Mouse (Mus musculus) forebrain, embryonic 11.5 days (tissue): Measurements from ENCODE around the gene Selenoo. TPM values are rescaled to one million over a fixed set of nuclear protein-coding genes. Genes with fewer than 3 reads are reported as not detected.

ENCODE experiments used
- ATAC-seq: fragments of 200-750 bp; cut with Nextera tagmentation; replicated peaks from 2 replicates; pipeline ENCODE4 v1.8.0; 2017; ENCODE audit warnings: moderate TSS enrichment; ENCODE audit not compliant: low FRiP score
- DNase-seq: peaks from one replicate; pipeline ENCODE4 v3.0.0-alpha.2; 2017; ENCODE audit warnings: low spot score
- H3K27ac ChIP-seq: fragments of 300-500 bp; sonication (generic); 2 replicates; pipeline ENCODE4 v1.5.1; 2014; ENCODE audit warnings: low read depth, low read length
- H3K27me3 ChIP-seq: fragments of 300-500 bp; sonication (generic); 2 replicates; pipeline ENCODE4 v1.6.1; 2014; ENCODE audit warnings: mild to moderate bottlenecking, low read length, mixed read lengths; ENCODE audit not compliant: control insufficient read depth, insufficient read depth
- H3K36me3 ChIP-seq: fragments of 300-500 bp; sonication (generic); 2 replicates; pipeline ENCODE4 v1.6.1; 2014; ENCODE audit warnings: mild to moderate bottlenecking, low read length, moderate library complexity, mixed read lengths; ENCODE audit not compliant: control insufficient read depth, insufficient read depth
- H3K4me1 ChIP-seq: fragments of 300-500 bp; sonication (generic); replicated peaks from 2 replicates; pipeline ENCODE4 v1.6.1; 2014; ENCODE audit warnings: low read length, mixed read lengths; ENCODE audit not compliant: control insufficient read depth, insufficient read depth
- H3K4me2 ChIP-seq: fragments of 300-500 bp; sonication (generic); 2 replicates; pipeline ENCODE4 v1.6.1; 2014; ENCODE audit warnings: low read depth, mild to moderate bottlenecking, low read length, moderate library complexity, mixed read lengths; ENCODE audit not compliant: severe bottlenecking
- H3K4me3 ChIP-seq: fragments of 300-500 bp; sonication (generic); 2 replicates; pipeline ENCODE4 v1.5.1; 2014; ENCODE audit warnings: low read depth, low read length
- H3K9ac ChIP-seq: fragments of 300-500 bp; sonication (generic); 2 replicates; pipeline ENCODE4 v1.6.1; 2014; ENCODE audit warnings: low read length
- H3K9me3 ChIP-seq: fragments of 300-500 bp; sonication (generic); 2 replicates; pipeline ENCODE4 v1.6.1; 2016; ENCODE audit warnings: low read length, mixed read lengths; ENCODE audit not compliant: control insufficient read depth
- WGBS: fragments of 180-500 bp; shearing (Covaris S2); extraction: QIAGEN DNeasy Blood & Tissue Kit; methylation state at CpG from one replicate; pipeline ENCODE4 v1.1.7; 2014; 5-methylcytosine and 5-hydroxymethylcytosine counted together
- polyA plus RNA-seq: library from polyadenylated mRNA; unstranded; fragments of >200 nt; fragmentation: Nextera tagmentation; extraction: Ambion mirVana; gene quantifications from 2 replicates; pipeline ENCODE4 v1.2.1, GENCODE M21; 2014

The Selenoo gene
- 22.6 and 25.1 TPM in 2 replicates for polyA plus RNA-seq

- 2% methylated on average over 38 of the region's 38 CpGs for WGBS
- Histone ChIP-seq H3K4me1 (peaks cover 6% of the 10 kb centered on the region; the same call in 1 of the 2 replicates), H3K27me3 (no peaks in the 10 kb centered on the region), H3K9me3 (no peaks in the 10 kb centered on the region), H3K4me3 (peak within 1 kb of the TSS; percentile 98), H3K27ac (0 out of 2 replicates have a peak within 1 kb of the TSS, but pooled peaks have one; percentile 25), H3K36me3 (peaks cover 3% of the 10 kb centered on the region; the same call in 1 of the 2 replicates), H3K4me2 (peak within 1 kb of the TSS; percentile 98), H3K9ac (peak within 1 kb of the TSS; percentile 90)
- DNase-seq: peak; percentile 92
- ATAC-seq: peak; percentile 92
These were observed at the start of gene Selenoo for GRCm38 (mm10) chr15:89088607-89089247. Gene Selenoo, plus strand, starts transcription at chr15:89089084.

GRCm38 (mm10) chr15:89044381-89044780, 44.5 kb upstream of the Selenoo start:
- Histone ChIP-seq H3K4me1 (no peaks in the 10 kb centered on the region), H3K36me3 (no peaks in the 10 kb centered on the region), H3K27ac (no peak overlapping the region), H3K9me3 (peaks cover 5% of the 10 kb centered on the region; the same call in 1 of the 2 replicates), H3K4me2 (no peak overlapping the region), H3K9ac (no peak overlapping the region), H3K4me3 (no peak overlapping the region), H3K27me3 (no peaks in the 10 kb centered on the region)
- DNase-seq (peak; percentile 35), ATAC-seq (no peak)
- whole genome bisulfite sequencing: 77% methylated on average over 5 of the region's 5 CpGs

DNA sequence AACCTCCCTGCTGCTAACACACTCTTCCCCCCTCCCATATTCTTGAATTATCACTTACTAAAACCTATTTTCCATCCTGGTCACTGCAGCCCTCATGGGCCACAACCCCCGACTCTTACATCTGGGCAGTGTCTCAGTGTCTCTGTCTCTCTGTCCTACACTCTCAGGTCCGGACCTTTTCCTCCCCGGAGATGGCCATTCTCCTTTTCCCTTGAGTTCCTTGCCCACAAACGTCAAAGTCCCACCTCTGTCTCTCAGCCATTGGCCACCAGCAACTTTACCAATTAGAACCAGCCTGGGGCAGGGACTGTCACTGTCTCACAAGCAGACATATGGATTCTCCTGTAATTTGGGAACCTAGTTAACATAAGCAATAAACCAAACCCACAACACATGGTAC, 42.5 kb upstream of the Selenoo start:
- H3K27me3 ChIP-seq: no peaks in the 10 kb centered on the region
- no peak overlapping the region for H3K27ac ChIP-seq
- no peak overlapping the region for H3K4me3 ChIP-seq
- no peak for ATAC-seq
- no peak overlapping the region for H3K4me2 ChIP-seq
- H3K36me3 ChIP-seq: no peaks in the 10 kb centered on the region
- no peaks in the 10 kb centered on the region for H3K4me1 ChIP-seq
- DNase-seq: peak; percentile 21
- 74% methylated on average over 4 of the region's 4 CpGs for WGBS
- no peak overlapping the region for H3K9ac ChIP-seq
- H3K9me3 ChIP-seq: peaks cover 5% of the 10 kb centered on the region; the same call in 1 of the 2 replicates

- no peak overlapping the region for H3K9ac ChIP-seq
- no peak overlapping the region for H3K4me2 ChIP-seq
- H3K27me3 ChIP-seq: peaks cover 10% of the 10 kb centered on the region
- no peak overlapping the region for H3K27ac ChIP-seq
- no peaks in the 10 kb centered on the region for H3K9me3 ChIP-seq
- no peaks in the 10 kb centered on the region for H3K36me3 ChIP-seq
- no peak overlapping the region for H3K4me3 ChIP-seq
- no peaks in the 10 kb centered on the region for H3K4me1 ChIP-seq
- ATAC-seq (no peak), DNase-seq (peak; percentile 24)
- WGBS: 93% methylated on average over 7 of the region's 7 CpGs
These were observed 34.2 kb upstream of the Selenoo start for GRCm38 (mm10) chr15:89054666-89055065.

- Histone ChIP-seq H3K9me3 (no peaks in the 10 kb centered on the region), H3K27ac (no peak overlapping the region), H3K4me3 (no peak overlapping the region), H3K4me2 (peak overlapping the region; percentile 91; the same call in 1 of the 2 replicates), H3K9ac (peak overlapping the region; percentile 79; the same call in 1 of the 2 replicates), H3K27me3 (peaks cover 17% of the 10 kb centered on the region), H3K4me1 (peaks cover 4% of the 10 kb centered on the region; the same call in 1 of the 2 replicates), H3K36me3 (no peaks in the 10 kb centered on the region)
- peak; percentile 50 for DNase-seq
- 26% methylated on average over 6 of the region's 6 CpGs for WGBS
- ATAC-seq: no peak
These were observed 30.1 kb upstream of the Selenoo start for GRCm38 (mm10) chr15:89058736-89059135.

DNA sequence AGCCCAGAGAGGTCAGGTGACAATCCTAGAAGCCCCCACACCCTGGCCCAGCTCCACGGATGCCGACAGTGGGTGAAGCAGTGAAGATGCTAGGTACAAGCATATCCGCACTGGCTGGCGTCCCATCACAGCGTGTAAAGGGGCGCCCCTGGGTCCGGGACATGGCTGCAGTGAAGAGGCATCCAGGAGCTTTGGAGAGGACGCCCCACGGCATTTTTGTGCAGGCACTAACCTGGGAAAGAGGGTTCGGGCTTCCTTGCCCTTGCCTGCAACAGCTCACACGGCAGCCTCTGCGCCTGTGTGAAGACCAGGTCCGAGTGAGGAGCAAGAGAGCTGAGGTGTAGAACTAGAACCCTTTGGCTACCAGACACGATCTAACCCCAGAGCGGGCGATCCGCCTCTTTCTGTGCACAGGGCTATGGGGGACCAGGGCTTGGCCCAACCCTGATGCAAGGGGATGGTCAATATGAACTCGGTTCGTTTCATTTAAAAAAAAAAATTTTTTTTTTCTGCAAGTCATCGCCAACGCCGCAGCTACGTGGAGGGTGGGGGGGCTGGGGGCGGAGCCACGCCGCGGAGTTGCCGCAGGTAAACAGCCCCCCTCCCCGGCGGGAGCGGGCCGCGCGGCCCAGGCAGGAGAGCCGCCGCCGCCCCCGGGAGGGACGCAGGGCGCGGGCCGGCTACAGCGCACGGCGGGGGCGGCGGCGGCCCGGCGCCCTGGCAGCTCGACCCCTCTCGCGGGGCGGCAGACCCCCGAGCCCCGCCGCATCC, 29.5 kb upstream of the Selenoo start, which contains the start of gene Panx2:
Gene Panx2 (plus strand): TSS at position 574 of the 771 bp plus-strand sequence.
- Histone ChIP-seq H3K9me3 (no peaks in the 10 kb centered on the region), H3K27ac (no peak within 1 kb of the TSS), H3K4me2 (peak within 1 kb of the TSS; percentile 91), H3K36me3 (no peaks in the 10 kb centered on the region), H3K4me3 (peak within 1 kb of the TSS; percentile 78), H3K9ac (peak within 1 kb of the TSS; percentile 79), H3K4me1 (peaks cover 4% of the 10 kb centered on the region; the same call in 1 of the 2 replicates), H3K27me3 (peaks cover 17% of the 10 kb centered on the region)
- peak; percentile 68 for DNase-seq
- WGBS: 2% methylated on average over 36 of the region's 57 CpGs
- ATAC-seq: peak; percentile 55

GRCm38 (mm10) chr15:89060032-89060681, 28.7 kb upstream of the Selenoo start:
- peak; percentile 64 for ATAC-seq
- H3K9me3 ChIP-seq: no peaks in the 10 kb centered on the region
- 2% methylated on average over 40 of the region's 48 CpGs for WGBS
- peak overlapping the region; percentile 78 for H3K4me3 ChIP-seq
- H3K27ac ChIP-seq: no peak overlapping the region
- H3K4me2 ChIP-seq: peak overlapping the region; percentile 91
- H3K4me1 ChIP-seq: peaks cover 4% of the 10 kb centered on the region; the same call in 1 of the 2 replicates
- H3K9ac ChIP-seq: peak overlapping the region; percentile 79
- no peaks in the 10 kb centered on the region for H3K36me3 ChIP-seq
- DNase-seq: peak; percentile 78
- H3K27me3 ChIP-seq: peaks cover 17% of the 10 kb centered on the region

GRCm38 (mm10) chr15:89060811-89061460, 27.9 kb upstream of the Selenoo start:
- WGBS: 88% methylated on average over 12 of the region's 12 CpGs
- no peaks in the 10 kb centered on the region for H3K36me3 ChIP-seq
- DNase-seq (peak; percentile 51), ATAC-seq (no peak)
- H3K4me1 ChIP-seq: peaks cover 4% of the 10 kb centered on the region; the same call in 1 of the 2 replicates
- peak overlapping the region; percentile 79; the same call in 1 of the 2 replicates for H3K9ac ChIP-seq
- no peaks in the 10 kb centered on the region for H3K9me3 ChIP-seq
- H3K27me3 ChIP-seq: peaks cover 17% of the 10 kb centered on the region
- H3K4me3 ChIP-seq: no peak overlapping the region
- H3K27ac ChIP-seq: no peak overlapping the region
- peak overlapping the region; percentile 91 for H3K4me2 ChIP-seq
